ENCODE assay signal across 24 mouse cellular contexts in the genomic region with DNA sequence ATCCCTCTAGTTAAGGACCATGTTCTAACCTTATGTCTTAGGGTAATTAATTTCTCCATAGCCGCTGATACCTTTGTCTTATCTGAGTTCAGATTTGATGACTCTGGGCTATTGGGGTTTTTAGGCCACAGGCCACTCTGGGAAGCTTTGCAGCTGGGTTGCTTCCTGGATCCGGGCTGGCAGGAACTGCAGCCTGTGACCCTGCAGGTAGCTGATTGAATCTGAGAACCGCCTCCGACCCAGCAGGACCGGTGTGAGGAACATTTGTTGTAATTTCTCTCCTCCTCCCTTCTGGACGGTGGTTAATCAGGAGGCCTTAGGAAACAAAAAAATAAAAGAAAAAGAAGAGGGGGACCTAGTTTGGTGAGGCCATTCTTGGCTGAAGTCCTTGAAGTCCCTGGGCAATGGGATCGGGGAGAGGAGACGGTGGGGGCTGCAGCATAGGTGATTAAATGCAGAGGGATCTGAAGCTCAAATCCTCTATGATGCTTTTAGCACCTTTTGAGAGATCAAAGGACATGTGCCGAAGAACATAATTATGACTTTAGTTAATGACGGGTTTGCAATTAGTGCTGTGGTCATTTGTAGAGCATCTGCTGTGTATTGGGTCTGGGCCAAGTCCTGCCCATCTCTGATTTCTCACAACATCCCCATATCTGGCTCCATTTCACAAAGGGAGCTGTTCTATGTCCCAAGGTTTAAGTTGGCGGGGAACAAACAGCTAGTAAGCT. TPM values are rescaled to one million over a fixed set of nuclear protein-coding genes. Genes with fewer than 3 reads are reported as not detected.
A peak's percentile ranks its signal among the peaks of the same experiment; 100 is the strongest.
DNase-seq lines count a peak whose midpoint lies in the region; ATAC-seq and TF ChIP-seq lines count a peak whose summit lies in the region.
"Had no signal": no experiment of that assay in that cellular context is flagged by ENCODE, and none has a peak within 500 bp of the region (broad histone marks: within the 10 kb centered on the region; RNA-seq: fewer than 3 reads in every experiment).

No protein-coding gene starts in this region.

- no peaks in the 10 kb centered on the region for H3K36me3 ChIP-seq in forebrain, embryonic 10.5 days (replicated peaks)
- H3K36me3 ChIP-seq in forebrain, postnatal 0 days (ENCODE audit: insufficient read depth): no peaks in the 10 kb centered on the region
- no peaks in the 10 kb centered on the region for H3K36me3 ChIP-seq in hindbrain, postnatal 0 days (ENCODE audit: insufficient read depth, low read length)
- H3K36me3 ChIP-seq in hindbrain, embryonic 13.5 days: no peaks in the 10 kb centered on the region
- no peaks in the 10 kb centered on the region for H3K36me3 ChIP-seq in midbrain, postnatal 0 days (ENCODE audit: insufficient read depth, low read length)
- no peaks in the 10 kb centered on the region for H3K36me3 ChIP-seq in midbrain, embryonic 14.5 days (ENCODE audit: control insufficient read depth, insufficient read depth, low read length)
- H3K36me3 ChIP-seq in forebrain, embryonic 15.5 days: no peaks in the 10 kb centered on the region
- H3K36me3 ChIP-seq: hindbrain, embryonic 12.5 days had no signal

- no peak for ATAC-seq in forebrain, postnatal 0 days
- no peak for ATAC-seq in hindbrain, postnatal 0 days
- no peak for ATAC-seq in hindbrain, embryonic 13.5 days (ENCODE audit: low FRiP score)
- ATAC-seq in midbrain, postnatal 0 days (ENCODE audit: low FRiP score): no peak
- ATAC-seq in midbrain, embryonic 14.5 days (ENCODE audit: low FRiP score, low TSS enrichment): no peak
- peak; percentile 36; the same call in 1 of the 2 replicates for ATAC-seq in forebrain, embryonic 15.5 days (replicated peaks)
- ATAC-seq: Patski had no signal

- WGBS in forebrain, embryonic 10.5 days: 45% methylated on average over 11 of the region's 11 CpGs
- 20% methylated on average over 11 of the region's 11 CpGs for WGBS in forebrain, postnatal 0 days
- WGBS in hindbrain, postnatal 0 days: 33% methylated on average over 11 of the region's 11 CpGs
- 54% methylated on average over 11 of the region's 11 CpGs for WGBS in hindbrain, embryonic 13.5 days
- WGBS in midbrain, postnatal 0 days: 51% methylated on average over 11 of the region's 11 CpGs
- 55% methylated on average over 11 of the region's 11 CpGs for WGBS in midbrain, embryonic 14.5 days
- 23% methylated on average over 11 of the region's 11 CpGs for WGBS in forebrain, embryonic 15.5 days

- peak overlapping the region; percentile 80 for H3K27ac ChIP-seq in forebrain, embryonic 10.5 days
- H3K27ac ChIP-seq in forebrain, postnatal 0 days (ENCODE audit: low read depth, low read length): no peak overlapping the region
- H3K27ac ChIP-seq in hindbrain, postnatal 0 days: peak overlapping the region; percentile 22; the same call in 1 of the 2 replicates
- no peak overlapping the region; the same call in 1 of the 2 replicates for H3K27ac ChIP-seq in hindbrain, embryonic 13.5 days
- no peak overlapping the region for H3K27ac ChIP-seq in midbrain, postnatal 0 days (ENCODE audit: low read depth, low read length)
- no peak overlapping the region for H3K27ac ChIP-seq in midbrain, embryonic 14.5 days (replicated peaks; ENCODE audit: low read depth, low read length)
- peak overlapping the region; percentile 13; the same call in 1 of the 2 replicates for H3K27ac ChIP-seq in forebrain, embryonic 15.5 days (replicated peaks)
- H3K27ac ChIP-seq: hindbrain, embryonic 12.5 days; liver, embryonic 14.5 days; macrophage had no signal

- no peak overlapping the region for H3K4me2 ChIP-seq in forebrain, postnatal 0 days (ENCODE audit: low read depth)
- no peak overlapping the region for H3K4me2 ChIP-seq in hindbrain, postnatal 0 days (ENCODE audit: low read depth, low read length)
- no peak overlapping the region for H3K4me2 ChIP-seq in hindbrain, embryonic 13.5 days
- H3K4me2 ChIP-seq in midbrain, postnatal 0 days (ENCODE audit: low read depth, low read length, poor library complexity, severe bottlenecking): no peak overlapping the region
- no peak overlapping the region for H3K4me2 ChIP-seq in midbrain, embryonic 14.5 days (ENCODE audit: low read length)
- H3K4me2 ChIP-seq in forebrain, embryonic 15.5 days (replicated peaks): no peak overlapping the region
- H3K4me2 ChIP-seq: hindbrain, embryonic 12.5 days had no signal

- no peaks in the 10 kb centered on the region for H3K9me3 ChIP-seq in forebrain, embryonic 10.5 days
- no peaks in the 10 kb centered on the region for H3K9me3 ChIP-seq in forebrain, postnatal 0 days (ENCODE audit: low read length)
- H3K9me3 ChIP-seq in hindbrain, postnatal 0 days (ENCODE audit: low read length): no peaks in the 10 kb centered on the region
- no peaks in the 10 kb centered on the region for H3K9me3 ChIP-seq in hindbrain, embryonic 13.5 days
- H3K9me3 ChIP-seq in midbrain, postnatal 0 days (ENCODE audit: low read length): no peaks in the 10 kb centered on the region
- no peaks in the 10 kb centered on the region for H3K9me3 ChIP-seq in midbrain, embryonic 14.5 days (ENCODE audit: control insufficient read depth, low read length)
- H3K9me3 ChIP-seq in forebrain, embryonic 15.5 days: no peaks in the 10 kb centered on the region
- H3K9me3 ChIP-seq: hindbrain, embryonic 12.5 days had no signal

- no peaks in the 10 kb centered on the region for H3K27me3 ChIP-seq in forebrain, embryonic 10.5 days (ENCODE audit: poor library complexity, severe bottlenecking)
- H3K27me3 ChIP-seq in forebrain, postnatal 0 days (ENCODE audit: insufficient read depth, low read length): no peaks in the 10 kb centered on the region
- no peaks in the 10 kb centered on the region for H3K27me3 ChIP-seq in hindbrain, postnatal 0 days (ENCODE audit: insufficient read depth, low read length)
- H3K27me3 ChIP-seq in hindbrain, embryonic 13.5 days: no peaks in the 10 kb centered on the region
- no peaks in the 10 kb centered on the region for H3K27me3 ChIP-seq in midbrain, postnatal 0 days (ENCODE audit: insufficient read depth, low read length)
- H3K27me3 ChIP-seq in midbrain, embryonic 14.5 days (ENCODE audit: control insufficient read depth, insufficient read depth, low read length): no peaks in the 10 kb centered on the region
- no peaks in the 10 kb centered on the region for H3K27me3 ChIP-seq in forebrain, embryonic 15.5 days
- H3K27me3 ChIP-seq: hindbrain, embryonic 12.5 days; Patski had no signal

- H3K9ac ChIP-seq in forebrain, postnatal 0 days: no peak overlapping the region
- H3K9ac ChIP-seq in hindbrain, postnatal 0 days (replicated peaks; ENCODE audit: low read length): no peak overlapping the region
- no peak overlapping the region for H3K9ac ChIP-seq in hindbrain, embryonic 13.5 days
- no peak overlapping the region for H3K9ac ChIP-seq in midbrain, postnatal 0 days (replicated peaks; ENCODE audit: low read length, poor library complexity, severe bottlenecking)
- no peak overlapping the region for H3K9ac ChIP-seq in midbrain, embryonic 14.5 days (replicated peaks; ENCODE audit: low read length)
- no peak overlapping the region for H3K9ac ChIP-seq in forebrain, embryonic 15.5 days (replicated peaks)
- H3K9ac ChIP-seq: hindbrain, embryonic 12.5 days; liver, embryonic 14.5 days had no signal

- no peak overlapping the region for H3K4me3 ChIP-seq in forebrain, embryonic 10.5 days
- H3K4me3 ChIP-seq in forebrain, postnatal 0 days (ENCODE audit: low read depth, low read length): no peak overlapping the region
- no peak overlapping the region for H3K4me3 ChIP-seq in hindbrain, postnatal 0 days (ENCODE audit: low read length)
- no peak overlapping the region for H3K4me3 ChIP-seq in hindbrain, embryonic 13.5 days
- no peak overlapping the region for H3K4me3 ChIP-seq in midbrain, postnatal 0 days (ENCODE audit: low read depth, low read length)
- H3K4me3 ChIP-seq in midbrain, embryonic 14.5 days (replicated peaks; ENCODE audit: low read depth, low read length): no peak overlapping the region
- no peak overlapping the region for H3K4me3 ChIP-seq in forebrain, embryonic 15.5 days
- H3K4me3 ChIP-seq: hindbrain, embryonic 12.5 days had no signal

- peaks cover 62% of the 10 kb centered on the region for H3K4me1 ChIP-seq in forebrain, embryonic 10.5 days
- H3K4me1 ChIP-seq in forebrain, postnatal 0 days (ENCODE audit: insufficient read depth): peaks cover 8% of the 10 kb centered on the region; the same call in 1 of the 2 replicates
- H3K4me1 ChIP-seq in hindbrain, postnatal 0 days (ENCODE audit: insufficient read depth, low read length): peaks cover 11% of the 10 kb centered on the region; the same call in 1 of the 2 replicates
- H3K4me1 ChIP-seq in hindbrain, embryonic 13.5 days (replicated peaks): peaks cover 38% of the 10 kb centered on the region
- peaks cover 2% of the 10 kb centered on the region; the same call in 1 of the 2 replicates for H3K4me1 ChIP-seq in midbrain, postnatal 0 days (ENCODE audit: insufficient read depth, low read length)
- peaks cover 5% of the 10 kb centered on the region; the same call in 1 of the 2 replicates for H3K4me1 ChIP-seq in midbrain, embryonic 14.5 days (ENCODE audit: control insufficient read depth, insufficient read depth, low read length)
- peaks cover 41% of the 10 kb centered on the region for H3K4me1 ChIP-seq in forebrain, embryonic 15.5 days

- DNase-seq in forebrain, embryonic 10.5 days (ENCODE audit: extremely low spot score, low spot score): no peak
- no peak for DNase-seq in forebrain, postnatal 0 days
- DNase-seq in hindbrain, postnatal 0 days (ENCODE audit: low spot score): peak; percentile 34
- DNase-seq in midbrain, postnatal 0 days (ENCODE audit: low spot score): peak; percentile 39
- DNase-seq in midbrain, embryonic 14.5 days: no peak
- no peak for DNase-seq in adrenal gland, postnatal 25 days
- DNase-seq: adrenal gland, postnatal 10 days; cerebellum, adult 11-12 months; gastrocnemius, postnatal 10 days; heart, postnatal 14 days; kidney, adult 18-20 months; kidney, postnatal 36 days; layer of hippocampus, postnatal 36 days; liver; lung, adult 2 months; lung, postnatal 10 days; spleen, adult 18-20 months; thymus, postnatal 14 days had no signal

- TF ChIP-seq CTCF in forebrain, postnatal 0 days (IDR thresholded peaks at IDR 0.05; ENCODE audit: low read depth): no peak
- TF ChIP-seq CTCF in hindbrain, postnatal 0 days (IDR thresholded peaks at IDR 0.05; ENCODE audit: low read depth): no peak
- TF ChIP-seq CTCF in midbrain, postnatal 0 days (IDR thresholded peaks at IDR 0.05): no peak

RNA-seq across cellular contexts. Expression of gene Xylt1, which starts 40.2 kb away (rescaled TPM):
- 1.7 and 2.3 TPM in 2 replicates for polyA plus RNA-seq in forebrain, embryonic 10.5 days (2016; fragmentation: Nextera tagmentation; extraction: Ambion mirVana)
- total RNA-seq in forebrain, postnatal 0 days (2014; rRNA removed): 11.7 and 14.0 TPM in 2 replicates
- polyA plus RNA-seq in forebrain, postnatal 0 days (2015; fragmentation: Nextera tagmentation; extraction: Ambion mirVana): 1.4 and 2.6 TPM in 2 replicates
- 16.6 and 26.1 TPM in 2 replicates for total RNA-seq in hindbrain, postnatal 0 days (2014; rRNA removed)
- polyA plus RNA-seq in hindbrain, postnatal 0 days (2015; fragmentation: Nextera tagmentation; extraction: Ambion mirVana): 2.9 and 3.0 TPM in 2 replicates
- 2.3 and 2.5 TPM in 2 replicates for polyA plus RNA-seq in hindbrain, embryonic 13.5 days (2015; fragmentation: Nextera tagmentation; extraction: Ambion mirVana)
- total RNA-seq in midbrain, postnatal 0 days (2014; rRNA removed): 16.4 and 20.8 TPM in 2 replicates
- polyA plus RNA-seq in midbrain, postnatal 0 days (2015; fragmentation: Nextera tagmentation; extraction: Ambion mirVana): 2.1 and 2.5 TPM in 2 replicates
- polyA plus RNA-seq in midbrain, embryonic 14.5 days (2014; fragmentation: Nextera tagmentation; extraction: Ambion mirVana): 3.0 and 3.9 TPM in 2 replicates
- 2.0 and 2.5 TPM in 2 replicates for polyA plus RNA-seq in forebrain, embryonic 15.5 days (2015; fragmentation: Nextera tagmentation; extraction: Ambion mirVana)
- 3.7 and 5.5 TPM in 2 replicates for total RNA-seq in adrenal gland, postnatal 25 days (2021)

Comparison
In these comparisons a context has a peak if more than half of its experiments do, and no peak if none do; other contexts are left out.
1. DNase-seq: peak in hindbrain, postnatal 0 days (single experiment) and midbrain, postnatal 0 days (single experiment); none in forebrain, embryonic 10.5 days (single experiment), forebrain, postnatal 0 days (single experiment), midbrain, embryonic 14.5 days (single experiment) and adrenal gland, postnatal 25 days (single experiment).
2. H3K27ac ChIP-seq: peak in forebrain, embryonic 10.5 days (single experiment), hindbrain, postnatal 0 days (single experiment) and forebrain, embryonic 15.5 days (single experiment); none in forebrain, postnatal 0 days (single experiment), hindbrain, embryonic 13.5 days (single experiment), midbrain, postnatal 0 days (single experiment) and midbrain, embryonic 14.5 days (single experiment).